Mouse (Mus musculus): ENCODE measurements at regions not wholly inside any gene's neighbourhood (a gene's known extent, or its start where the extent isn't known, plus 50 kb on each side); places are given as distances from the start of the nearest gene placed in this dataset.

DNA sequence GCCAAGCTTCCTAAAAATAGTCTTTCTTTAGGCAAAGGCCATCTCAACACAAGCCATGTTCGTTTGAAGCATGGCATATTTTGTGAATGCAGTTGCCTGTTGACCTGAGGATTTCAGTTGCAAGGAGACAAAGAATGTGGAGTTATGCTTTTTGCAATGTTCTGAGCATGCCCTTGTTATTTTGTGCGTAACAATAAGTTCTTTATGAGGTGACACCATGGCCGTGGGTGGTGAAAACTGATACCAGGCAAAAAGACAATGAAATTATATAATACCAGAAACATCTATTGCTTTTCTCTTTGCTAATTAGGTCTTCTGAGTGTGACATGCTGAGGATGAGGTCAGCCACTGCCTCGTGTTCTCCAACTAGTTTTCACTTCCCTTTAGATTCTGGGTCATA, 236.4 kb downstream of the Ttc32 start:
- DNase-seq (ENCODE audit: low read depth), result no peak

DNA sequence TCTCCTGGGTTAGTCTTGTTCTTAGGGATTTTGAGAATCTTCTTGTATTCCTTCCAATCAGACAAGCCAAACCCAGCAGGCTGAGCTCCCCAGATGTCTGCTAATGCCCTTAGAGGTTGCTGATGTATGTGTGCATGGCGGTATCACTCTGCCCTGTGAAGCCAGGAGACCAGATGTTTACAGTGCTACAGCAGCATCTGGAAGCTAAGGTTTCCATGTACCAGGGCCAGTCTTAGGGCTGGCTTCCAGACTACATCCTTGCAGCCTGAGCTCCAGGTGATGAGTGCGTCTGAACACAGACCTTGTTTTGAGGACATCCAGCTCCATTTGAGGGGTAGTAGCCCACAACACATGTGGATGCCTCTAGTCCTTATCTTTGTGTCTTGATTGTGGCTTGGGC, 241.7 kb downstream of the Ttc32 start:
- DNase-seq (ENCODE audit: low read depth), result no peak

DNA sequence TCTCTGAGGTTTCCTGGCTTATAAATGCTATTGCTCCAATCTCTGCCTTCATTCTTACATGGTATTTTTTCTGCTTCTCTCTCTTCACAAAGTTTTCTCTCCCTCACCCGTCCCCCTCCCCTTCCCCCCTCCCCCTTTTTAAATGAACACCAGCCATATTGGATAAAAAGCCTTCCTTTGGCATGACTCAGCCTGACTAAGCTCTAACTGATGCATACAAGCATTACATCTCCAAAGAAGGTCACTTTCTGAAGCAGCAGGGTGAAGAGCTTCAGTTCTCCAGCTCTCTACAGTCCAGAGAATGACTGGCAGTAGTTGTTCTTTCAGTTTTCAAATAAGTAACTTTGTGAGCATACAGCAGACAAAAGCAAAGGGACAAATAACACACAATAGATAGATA, 244.4 kb downstream of the Ttc32 start:
- no peak for DNase-seq (ENCODE audit: low read depth)

DNA sequence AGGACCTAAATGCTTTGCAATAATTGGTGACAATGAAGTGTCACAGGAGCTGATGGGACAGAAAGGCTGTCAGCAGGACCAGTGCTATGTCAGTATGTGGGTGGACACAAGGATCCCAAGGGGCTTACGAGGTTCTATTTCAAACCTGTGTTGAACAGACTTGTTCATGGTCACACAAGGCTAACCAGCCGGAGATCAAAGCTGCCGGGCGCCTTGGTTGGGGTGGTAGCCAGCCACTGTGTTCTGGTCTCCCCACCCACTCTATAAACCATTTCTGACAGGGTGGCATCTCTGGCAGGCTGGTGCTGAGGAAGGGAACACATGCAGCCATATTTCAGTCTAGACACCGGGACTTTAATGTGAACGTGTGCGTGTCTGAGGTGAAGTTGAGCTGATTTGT, 245.9 kb downstream of the Ttc32 start:
- no peak for DNase-seq (ENCODE audit: low read depth)

DNA sequence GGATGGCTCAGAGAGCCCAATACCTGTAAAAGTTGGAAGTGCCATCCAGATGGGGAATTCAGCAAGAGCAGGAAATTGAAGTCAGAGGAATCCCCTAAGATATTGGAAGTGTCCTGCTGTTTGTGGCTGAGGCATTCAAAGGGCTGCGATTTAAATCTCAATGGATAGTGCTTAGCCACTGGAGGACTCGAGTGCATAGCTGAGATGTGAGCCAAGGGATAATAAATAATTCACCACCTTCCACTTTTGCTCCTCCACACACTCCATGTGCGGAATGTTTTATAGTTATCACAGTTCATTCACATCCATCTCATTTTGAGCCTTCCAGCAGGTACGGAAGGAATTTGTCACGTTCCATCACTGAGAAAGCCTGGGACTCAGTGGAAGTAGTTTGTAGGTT, 248.9 kb downstream of the Ttc32 start:
- no peak for DNase-seq (ENCODE audit: low read depth)

DNA sequence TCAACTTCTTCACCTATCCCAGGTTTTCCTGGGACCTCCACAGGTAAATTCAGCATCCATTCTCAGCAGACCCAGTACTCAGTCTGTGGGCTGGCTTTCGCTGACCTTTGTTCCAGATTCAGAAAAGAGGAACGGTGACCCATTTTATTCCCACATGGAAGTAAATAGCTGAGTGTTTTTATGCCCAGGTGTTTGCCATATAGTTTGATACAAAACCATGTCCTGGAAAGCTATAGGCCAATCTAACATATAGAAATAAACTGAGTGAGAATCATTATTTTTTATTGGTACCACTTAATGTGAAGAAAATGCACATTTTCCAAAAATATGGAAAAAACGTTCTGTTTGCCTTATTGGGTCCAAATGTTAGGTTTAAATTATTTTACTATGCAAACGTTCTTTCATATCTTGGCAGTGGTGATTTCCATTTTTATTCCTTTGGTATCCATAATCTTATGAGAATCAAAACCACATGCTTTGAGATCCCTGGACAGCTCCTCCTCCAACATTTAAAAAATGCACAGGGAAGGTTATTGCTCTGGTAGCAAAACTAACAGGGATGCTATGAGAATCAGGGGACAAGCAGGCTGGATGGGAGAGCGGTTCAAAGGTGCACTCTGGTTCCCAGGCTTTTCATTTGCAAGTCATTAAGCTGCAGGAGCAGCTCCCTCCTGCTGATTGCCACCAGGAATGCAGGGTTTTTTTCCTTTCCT, 250.3 kb downstream of the Ttc32 start:
- DNase-seq (ENCODE audit: low read depth), result no peak

DNA sequence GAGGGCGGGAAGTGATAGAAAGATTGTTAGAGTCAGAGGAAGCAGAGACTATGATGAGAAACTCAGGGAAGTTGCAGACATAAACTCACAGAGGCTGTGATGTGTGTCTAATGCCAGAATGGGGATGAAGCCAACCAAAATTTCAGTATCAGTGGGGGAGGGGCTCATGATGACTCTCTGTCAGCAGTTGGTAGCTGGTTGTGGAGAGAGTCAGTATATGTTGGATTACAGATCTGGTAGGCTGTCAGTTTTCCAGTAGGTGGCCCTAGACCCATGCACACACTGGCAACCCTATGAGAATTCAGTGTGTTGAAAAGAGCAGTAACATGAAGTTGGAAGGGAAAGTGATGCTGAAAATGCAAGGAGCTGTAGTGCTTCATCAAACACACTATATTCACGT, 257.5 kb downstream of the Ttc32 start:
- no peak for DNase-seq (ENCODE audit: low read depth)

DNA sequence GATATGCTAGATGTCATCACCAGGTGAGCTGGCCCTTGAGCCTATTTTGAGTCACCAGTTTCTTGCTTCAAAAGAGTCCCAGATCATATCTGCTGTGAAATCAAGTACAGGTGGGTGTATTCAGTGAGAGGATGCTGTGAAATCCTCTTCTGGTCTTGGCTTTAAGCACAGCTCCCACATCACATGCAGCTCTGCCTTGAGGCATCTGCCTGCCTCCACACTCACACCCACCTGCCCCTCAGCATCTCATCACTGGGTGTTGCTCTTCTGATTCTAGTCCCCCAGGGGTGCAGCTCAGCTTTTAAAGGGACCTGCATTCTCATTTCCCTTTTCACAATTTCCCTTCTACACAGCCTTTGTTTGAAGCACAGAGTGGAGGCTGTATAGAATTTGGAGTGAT, 262.9 kb downstream of the Ttc32 start:
- DNase-seq (ENCODE audit: low read depth), result no peak

DNA sequence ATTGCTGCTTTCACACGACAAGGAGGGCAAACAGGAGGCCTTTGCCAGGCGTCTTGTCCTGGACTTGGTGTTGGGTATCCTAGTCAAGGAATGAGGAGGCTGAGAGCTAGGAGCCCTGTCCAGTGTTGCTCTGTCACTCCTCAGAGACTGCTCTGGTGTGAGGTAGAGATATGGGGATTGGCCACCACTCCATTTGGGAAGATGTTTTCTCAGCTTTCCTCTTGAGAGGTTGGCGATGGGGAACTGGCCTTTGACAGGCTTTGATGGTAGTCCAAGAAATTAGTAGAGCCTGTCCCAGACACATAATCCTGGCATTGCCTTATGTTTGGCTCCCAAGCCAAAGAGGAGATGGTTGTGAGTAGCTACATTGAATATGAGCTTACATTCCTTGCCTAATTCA, 265.4 kb downstream of the Ttc32 start:
- no peak for DNase-seq (ENCODE audit: low read depth)

DNA sequence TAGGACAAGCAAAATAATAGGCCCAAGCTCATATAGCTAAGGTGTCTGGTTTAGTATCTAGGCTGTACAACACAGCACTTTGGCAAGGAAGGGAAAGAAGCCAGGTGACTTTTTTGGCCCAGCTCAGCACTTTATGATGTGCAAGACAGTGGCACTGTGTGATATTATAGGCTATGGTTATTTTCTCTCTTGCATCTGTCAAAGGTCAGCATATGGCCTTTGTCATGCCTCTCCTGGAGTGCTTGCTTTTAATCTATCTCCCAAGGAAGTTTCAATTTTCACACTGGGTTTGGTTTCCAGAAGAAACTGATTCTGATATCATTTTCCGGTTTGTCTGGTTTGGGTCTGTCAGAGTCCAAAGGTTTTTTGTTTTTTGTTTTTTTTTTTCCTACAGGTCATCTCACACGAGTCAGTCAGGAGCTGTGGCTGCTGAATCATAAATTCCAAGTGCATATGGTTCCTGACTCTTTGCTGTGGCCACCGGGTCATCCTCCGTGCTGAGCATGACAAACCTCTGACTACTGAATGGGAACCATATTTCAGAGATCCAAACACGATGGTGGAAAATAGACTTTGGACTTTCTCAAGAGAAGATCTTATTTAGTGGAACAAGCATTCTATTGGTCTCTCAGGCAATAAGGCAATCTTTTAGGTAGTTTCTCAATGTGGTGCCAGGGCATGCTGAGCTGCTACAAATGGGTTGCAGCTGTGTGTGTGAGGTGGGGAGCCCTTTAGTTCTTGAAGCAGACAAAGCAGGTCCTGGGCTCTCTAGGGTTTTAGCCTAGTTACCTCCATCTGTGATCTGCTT, 269.3 kb downstream of the Ttc32 start:
- no peak for DNase-seq (ENCODE audit: low read depth)

DNA sequence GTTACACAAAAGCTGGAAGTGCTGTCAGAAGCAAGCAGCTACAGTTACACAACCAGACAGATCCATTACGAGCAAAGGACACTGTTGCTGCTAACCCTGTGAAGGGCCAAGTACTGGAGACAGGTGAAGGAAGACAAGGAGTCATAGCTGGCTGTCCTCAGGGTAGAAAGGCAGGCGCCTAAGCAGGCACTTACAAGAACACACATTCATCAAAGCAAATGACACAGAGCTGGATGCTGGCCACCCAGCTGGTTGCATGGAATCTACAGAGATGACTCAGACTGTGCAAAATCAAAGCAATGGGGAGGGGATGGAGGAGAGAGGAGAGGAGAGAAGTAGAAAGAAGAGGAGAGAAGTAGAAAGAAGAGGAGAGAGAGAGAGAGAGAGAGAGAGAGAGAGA, 265.8 kb upstream of the Osr1 start:
- no peak for DNase-seq (ENCODE audit: low read depth)

DNA sequence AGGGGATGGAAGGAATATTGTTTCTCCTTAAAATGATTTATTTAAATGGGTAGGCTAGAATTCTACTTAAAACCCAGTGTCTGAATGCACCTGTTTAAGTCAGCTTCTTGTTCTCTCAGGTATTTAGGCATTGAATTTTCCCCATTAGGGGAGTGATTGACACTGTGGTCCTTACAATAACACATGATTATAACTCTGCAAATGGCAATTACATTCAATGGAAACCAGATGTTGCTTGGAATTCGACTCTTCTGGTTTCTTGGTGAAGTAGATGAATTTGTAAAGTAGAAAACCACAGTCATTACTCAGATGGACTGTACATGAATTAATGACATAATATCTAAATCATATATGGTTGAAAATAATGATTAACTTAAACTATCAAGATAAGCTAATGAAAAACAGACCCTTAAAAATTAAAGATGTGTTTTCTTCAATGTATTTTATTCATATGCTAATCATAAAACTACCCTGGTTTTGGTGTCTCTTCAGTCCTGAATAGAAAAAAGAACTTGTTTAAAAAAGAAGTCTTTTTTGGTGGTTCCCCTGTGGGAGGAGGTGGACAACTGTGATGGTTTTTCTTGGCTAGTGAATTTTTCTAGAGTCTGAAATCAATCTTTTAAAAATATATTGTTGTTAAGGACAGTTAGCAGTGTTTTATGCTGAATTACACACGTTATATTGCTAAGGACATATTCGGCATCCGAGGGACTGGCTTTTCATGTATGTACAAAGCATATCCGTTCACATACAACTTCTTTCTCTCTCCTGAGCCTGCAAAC, 231.8 kb upstream of the Osr1 start:
- no peak for DNase-seq (ENCODE audit: low read depth)

DNA sequence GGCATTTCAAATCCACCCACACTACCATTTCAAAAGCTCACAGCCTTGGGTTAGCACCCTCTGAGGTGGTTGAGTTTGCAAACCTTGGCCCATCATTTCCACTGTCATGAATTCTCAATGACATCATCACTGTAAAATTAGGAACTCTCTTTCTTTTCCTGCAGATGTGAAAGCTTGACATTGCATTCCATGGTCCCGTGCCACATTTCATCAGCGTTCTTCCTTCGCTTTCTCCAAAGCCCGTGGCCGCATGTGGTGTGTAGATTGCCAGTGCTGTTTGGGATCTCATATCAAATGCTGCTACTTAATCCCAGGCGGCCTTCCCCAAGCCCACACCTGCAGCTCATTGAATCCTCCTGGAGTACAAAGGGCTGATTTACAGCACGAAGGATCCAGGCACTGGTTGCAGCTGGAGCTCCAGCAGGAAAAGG, 231.1 kb upstream of the Osr1 start:
- no peak for DNase-seq (ENCODE audit: low read depth)

DNA sequence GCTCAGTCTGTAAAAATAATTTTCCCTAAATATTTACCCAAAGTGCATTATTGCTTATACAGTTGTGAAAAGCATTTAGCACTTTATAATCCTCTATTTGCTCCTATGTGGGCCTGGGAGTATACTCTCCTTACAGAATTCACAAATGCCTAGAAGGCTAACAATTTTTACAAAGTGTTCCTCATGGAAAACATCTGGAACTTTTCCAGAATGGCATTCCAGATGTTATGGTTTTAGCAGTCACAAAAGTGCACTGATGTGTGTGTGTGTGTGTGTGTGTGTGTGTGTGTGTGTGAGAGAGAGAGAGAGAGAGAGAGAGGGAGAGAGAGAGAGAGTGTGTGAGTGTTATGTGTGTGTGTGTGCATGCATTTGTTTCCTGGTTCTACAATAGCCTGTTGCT, 229.1 kb upstream of the Osr1 start:
- no peak for DNase-seq (ENCODE audit: low read depth)

DNA sequence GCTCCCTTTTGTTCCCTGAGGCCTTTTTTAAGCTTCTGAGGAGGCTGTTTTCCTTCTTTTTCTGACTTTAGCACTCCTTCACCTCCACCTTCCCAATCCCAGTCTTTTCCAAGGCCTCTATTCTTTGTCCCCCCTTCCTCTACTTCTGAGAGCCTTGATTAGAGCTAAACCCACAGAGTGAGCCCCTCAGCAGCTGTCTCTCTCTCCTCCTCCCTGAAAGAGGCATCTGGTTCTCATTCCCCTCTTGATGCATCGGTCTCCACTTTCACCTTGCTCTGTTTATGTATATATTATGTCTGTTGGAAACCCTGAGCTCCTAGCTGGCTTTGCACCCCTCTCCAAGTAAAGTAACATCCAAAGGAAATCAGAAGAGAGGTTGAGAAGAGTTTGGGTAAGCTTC, 224.6 kb upstream of the Osr1 start:
- DNase-seq (ENCODE audit: low read depth), result no peak

DNA sequence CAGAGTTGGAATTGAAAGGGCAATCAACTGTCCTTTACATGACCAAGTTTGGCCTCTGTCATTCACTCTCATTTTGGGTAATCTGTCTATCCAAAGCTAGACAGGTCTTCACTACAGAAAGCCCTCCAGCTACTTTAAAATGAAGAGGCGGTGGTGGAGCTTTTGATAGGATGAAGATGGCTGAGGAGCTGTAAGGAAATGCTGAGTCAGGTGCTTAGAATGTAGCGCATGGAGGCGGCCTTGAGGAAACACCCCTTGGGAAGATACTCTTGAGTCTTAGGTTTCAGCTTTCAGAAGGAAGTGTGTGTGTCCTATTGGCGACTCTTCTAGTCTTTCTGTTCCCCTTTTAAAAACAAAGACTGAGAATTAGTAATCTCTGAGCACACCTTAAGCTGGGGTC, 214.4 kb upstream of the Osr1 start:
- DNase-seq (ENCODE audit: low read depth), result no peak

DNA sequence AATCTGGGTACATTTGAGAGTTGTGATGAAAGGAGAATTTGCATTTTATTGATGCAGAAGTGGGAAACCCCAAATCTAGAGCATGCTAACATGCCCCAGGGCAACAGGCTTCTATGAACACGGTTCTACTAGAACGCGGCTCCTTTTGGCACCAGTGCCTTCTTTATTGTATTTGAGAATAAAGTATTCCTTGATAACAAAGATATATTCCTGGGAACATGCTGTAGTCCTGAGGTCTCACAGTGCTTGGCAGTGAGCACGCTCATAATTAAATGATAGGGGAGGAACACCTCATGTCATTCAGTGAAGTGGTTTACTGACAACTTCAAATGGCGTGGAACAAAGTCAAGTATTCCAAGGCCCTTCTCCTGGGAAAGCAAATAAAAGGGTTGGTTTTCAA, 212.1 kb upstream of the Osr1 start:
- DNase-seq (ENCODE audit: low read depth), result no peak

DNA sequence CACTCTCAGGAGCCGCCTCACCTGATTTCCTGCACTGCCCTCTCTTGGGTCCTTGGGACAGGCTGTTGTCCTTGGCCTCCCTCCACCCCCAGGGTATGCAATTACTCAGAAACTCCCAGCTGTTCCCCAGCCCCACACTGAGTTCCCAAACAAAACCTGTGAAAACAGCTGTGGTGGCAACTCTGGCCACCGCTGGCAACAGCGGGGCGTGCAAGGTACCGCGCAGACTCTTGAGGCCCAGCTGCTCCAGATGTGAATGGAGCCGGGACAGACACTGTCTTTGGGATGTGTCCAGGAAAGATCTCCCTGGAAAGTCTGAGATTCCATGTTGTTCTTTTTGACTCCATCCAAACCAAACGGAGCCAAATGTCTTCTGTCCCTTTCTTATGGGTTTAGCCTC, 211.0 kb upstream of the Osr1 start:
- no peak for DNase-seq (ENCODE audit: low read depth)

DNA sequence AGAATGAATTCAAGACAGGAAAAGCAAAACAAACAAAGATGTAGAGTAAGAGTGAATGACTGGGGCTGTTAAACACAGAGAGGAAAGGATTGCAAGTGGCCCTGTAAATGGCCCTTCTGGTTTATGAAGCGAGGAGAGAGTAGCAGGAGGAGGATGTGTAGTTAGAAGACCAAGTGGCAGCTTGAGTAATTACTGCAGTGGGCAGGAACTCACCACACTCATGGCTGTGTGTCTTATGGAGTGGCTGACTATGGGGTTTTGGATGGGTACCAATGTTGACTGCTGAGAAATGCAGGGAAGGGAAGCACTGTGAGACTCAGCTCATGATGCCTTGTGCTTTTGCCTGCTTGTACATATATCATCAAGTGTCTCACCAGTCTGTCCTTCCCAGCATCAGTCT, 204.0 kb upstream of the Osr1 start:
- no peak for DNase-seq (ENCODE audit: low read depth)

DNA sequence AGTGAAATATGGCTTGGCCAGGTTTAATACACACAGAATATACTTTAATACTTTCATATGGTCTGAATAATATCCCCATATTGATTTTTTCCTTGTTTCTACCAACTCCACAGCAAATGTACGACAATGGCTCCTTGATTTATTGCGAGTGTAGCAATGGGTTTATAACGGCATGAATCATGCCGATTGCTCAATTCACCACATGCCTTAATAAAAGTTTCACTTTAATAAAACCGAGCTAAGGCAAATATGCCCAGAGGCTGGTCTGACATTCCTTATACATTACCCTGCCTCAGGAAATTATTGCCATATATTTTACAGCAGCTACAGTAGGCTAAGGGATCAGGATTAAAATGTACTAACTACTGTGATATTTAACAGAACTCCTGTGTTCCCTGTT, 201.2 kb upstream of the Osr1 start:
- no peak for DNase-seq (ENCODE audit: low read depth)

DNA sequence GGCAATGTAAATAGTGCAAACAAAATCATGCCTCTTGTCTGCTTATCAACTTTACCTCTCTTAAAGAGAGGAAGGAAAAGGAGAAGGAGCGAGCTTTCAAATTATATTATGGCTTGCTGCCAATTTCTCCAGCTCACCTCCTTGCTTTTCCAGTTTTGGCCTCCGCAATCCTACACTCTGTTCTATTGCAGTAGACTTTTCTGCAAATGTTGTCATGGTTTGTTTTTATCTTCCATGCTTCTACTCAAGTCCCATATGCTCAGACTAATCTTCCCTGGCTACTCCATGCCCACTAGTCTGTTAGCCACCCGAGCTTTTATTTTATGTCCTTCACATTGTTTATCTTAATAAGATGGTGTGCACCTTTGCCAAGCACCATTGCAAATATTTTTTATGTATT, 168.0 kb upstream of the Osr1 start:
- no peak for DNase-seq (ENCODE audit: low read depth)

DNA sequence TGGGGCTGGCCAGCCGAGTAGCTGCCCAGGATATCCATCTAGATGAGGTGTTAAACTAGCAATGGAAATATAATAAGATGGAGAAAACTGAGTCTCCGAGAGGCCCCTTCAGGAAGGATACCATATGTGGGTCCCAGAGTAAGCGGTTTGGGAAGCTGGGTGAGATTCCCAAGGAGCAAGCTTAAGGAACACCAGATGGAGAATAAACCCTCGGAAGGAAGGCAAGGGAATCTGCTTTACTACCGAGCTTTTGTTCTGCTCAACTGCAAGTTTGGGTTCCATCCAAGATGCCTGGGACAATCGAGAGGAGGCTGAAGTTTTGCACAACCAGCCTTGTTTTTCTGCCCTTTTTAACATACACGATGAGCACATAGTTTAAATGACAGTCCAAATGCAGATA, 164.9 kb upstream of the Osr1 start:
- no peak for DNase-seq (ENCODE audit: low read depth)

DNA sequence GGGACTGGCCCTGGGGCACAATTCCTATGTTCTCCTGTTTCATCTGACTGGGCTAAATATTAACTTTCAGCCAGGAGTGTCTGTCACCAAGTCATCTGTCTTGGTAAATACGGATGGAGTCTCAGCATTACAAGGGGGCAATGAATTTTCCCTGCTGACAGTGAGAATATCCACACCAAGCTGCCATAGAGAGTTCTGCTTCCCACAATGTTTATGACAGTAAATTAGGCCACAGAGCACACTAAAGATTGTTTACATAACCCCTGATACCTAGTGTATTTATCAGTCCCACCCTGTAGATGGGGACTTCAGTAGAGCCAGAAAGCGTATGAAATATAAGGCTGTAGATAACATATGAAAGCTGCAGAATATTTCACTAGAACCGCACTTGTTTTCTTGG, 150.6 kb upstream of the Osr1 start:
- no peak for DNase-seq (ENCODE audit: low read depth)
